Mouse (Mus musculus) midbrain, embryonic 16.5 days (tissue): Measurements from ENCODE around the gene Tbc1d22a. TPM values are rescaled to one million over a fixed set of nuclear protein-coding genes. Genes with fewer than 3 reads are reported as not detected.
"Not testable (repeated sequence)": the region's sequence is repeated elsewhere in the genome, so short reads cannot be mapped to it uniquely, and the experiment has no call there.

Experiments
- ATAC-seq: fragments of 200-750 bp; cut with Nextera tagmentation; 2 replicates; pipeline ENCODE4 v1.8.0; 2017; ENCODE audit warnings: moderate TSS enrichment
- H3K27ac ChIP-seq: fragments of 300-500 bp; sonication (generic); 2 replicates; pipeline ENCODE4 v1.5.1; 2014; ENCODE audit warnings: mild to moderate bottlenecking, low read length, mixed read lengths
- H3K27me3 ChIP-seq: fragments of 300-500 bp; sonication (generic); 2 replicates; pipeline ENCODE4 v1.6.1; 2014; ENCODE audit warnings: low read depth, low read length, mixed read lengths; ENCODE audit not compliant: control insufficient read depth, insufficient read depth
- H3K36me3 ChIP-seq: fragments of 300-500 bp; sonication (generic); 2 replicates; pipeline ENCODE4 v1.6.1; 2014; ENCODE audit warnings: mild to moderate bottlenecking, low read length, moderate library complexity, mixed read lengths; ENCODE audit not compliant: control insufficient read depth, insufficient read depth
- H3K4me1 ChIP-seq: fragments of 300-500 bp; sonication (generic); 2 replicates; pipeline ENCODE4 v1.6.1; 2014; ENCODE audit warnings: mild to moderate bottlenecking, low read length, mixed read lengths; ENCODE audit not compliant: control insufficient read depth, insufficient read depth
- H3K4me2 ChIP-seq: fragments of 300-500 bp; sonication (generic); 2 replicates; pipeline ENCODE4 v1.6.1; 2014; ENCODE audit warnings: mild to moderate bottlenecking, low read length, mixed read lengths
- H3K4me3 ChIP-seq: fragments of 300-500 bp; sonication (generic); 2 replicates; pipeline ENCODE4 v1.5.1; 2014; ENCODE audit warnings: low read depth, mild to moderate bottlenecking, low read length, moderate library complexity, mixed read lengths
- H3K9ac ChIP-seq: fragments of 300-500 bp; sonication (generic); 2 replicates; pipeline ENCODE4 v1.6.1; 2014; ENCODE audit warnings: low read depth, low read length, mixed read lengths
- H3K9me3 ChIP-seq: fragments of 300-500 bp; sonication (generic); replicated peaks from 2 replicates; pipeline ENCODE4 v1.6.1; 2014; ENCODE audit warnings: mild to moderate bottlenecking, low read length, mixed read lengths; ENCODE audit not compliant: control insufficient read depth, poor library complexity, severe bottlenecking
- WGBS: fragments of 180-500 bp; shearing (Covaris S2); extraction: QIAGEN DNeasy Blood & Tissue Kit; methylation state at CpG from one replicate; pipeline ENCODE4 v1.1.7; 2014; 5-methylcytosine and 5-hydroxymethylcytosine counted together
- polyA plus RNA-seq: library from polyadenylated mRNA; unstranded; fragments of >200 nt; fragmentation: Nextera tagmentation; extraction: Ambion mirVana; gene quantifications from 2 replicates; pipeline ENCODE4 v1.2.1, GENCODE M21; 2015

The Tbc1d22a gene
- polyA plus RNA-seq, 1 experiment from 2014 or later = 12.8 TPM

DNA sequence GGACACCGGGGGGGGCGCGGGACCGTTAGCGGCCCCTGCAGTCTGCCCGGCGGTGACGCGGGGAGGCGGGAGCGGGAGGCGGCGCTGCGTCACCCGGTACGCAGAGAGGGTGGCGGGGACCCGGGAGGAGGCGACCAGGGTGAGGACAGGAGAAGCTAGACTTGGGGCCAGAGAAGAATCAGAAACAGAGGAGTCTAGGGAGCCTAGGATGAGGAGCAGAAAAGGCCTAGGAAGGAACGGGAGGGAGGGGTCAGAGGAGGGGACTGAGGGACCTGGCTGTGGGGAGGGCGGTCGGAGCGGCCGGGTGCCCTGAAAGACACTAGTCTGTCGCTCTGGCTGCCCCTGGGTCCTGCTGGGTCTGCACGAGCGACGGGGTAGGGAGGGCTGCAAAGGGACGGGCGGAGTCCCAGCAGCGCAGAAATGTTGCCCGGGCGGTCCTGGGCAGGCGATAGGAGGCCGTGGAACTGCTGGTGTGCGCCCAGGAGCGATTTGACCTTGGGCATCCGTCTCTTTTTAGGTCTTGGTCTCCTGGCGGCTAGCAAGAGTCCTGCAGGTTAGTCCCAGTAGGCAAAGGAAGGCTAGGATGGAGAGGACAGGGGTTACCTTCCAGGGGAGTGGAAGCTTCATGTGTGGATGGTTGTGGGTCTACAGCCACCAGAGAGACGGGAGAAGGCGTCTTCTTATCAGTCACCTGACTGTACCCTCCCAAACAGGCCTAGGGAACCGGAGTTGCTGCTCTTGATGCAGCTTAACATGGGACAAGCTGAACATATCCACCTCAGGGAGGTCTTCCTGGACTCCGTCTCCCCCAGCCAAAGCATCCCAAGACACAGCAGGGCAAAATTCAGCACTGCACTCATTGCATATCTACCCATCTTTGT lies 28.3 kb upstream of the Tbc1d22a start, which contains the start of gene Cerk:
Cerk (minus strand) TSS at position 453 of the 881 bp plus-strand sequence.
- Histone ChIP-seq H3K4me3 (peak within 1 kb of the TSS; percentile 94), H3K4me1 (peaks cover 39% of the 10 kb centered on the region), H3K27me3 (no peaks in the 10 kb centered on the region), H3K4me2 (peak within 1 kb of the TSS; percentile 91), H3K9me3 (no peaks in the 10 kb centered on the region), H3K9ac (peak within 1 kb of the TSS; percentile 89), H3K36me3 (no peaks in the 10 kb centered on the region), H3K27ac (peak within 1 kb of the TSS; percentile 86)
- 1% methylated on average over 42 of the region's 43 CpGs for WGBS
- peak; percentile 76 for ATAC-seq

GRCm38 (mm10) chr15:86186686-86187085 lies 27.6 kb upstream of the Tbc1d22a start:
- ATAC-seq = no peak
- Histone ChIP-seq H3K36me3 (no peaks in the 10 kb centered on the region), H3K9ac (no peak overlapping the region), H3K4me3 (no peak overlapping the region), H3K4me2 (peak overlapping the region; percentile 91), H3K27ac (no peak overlapping the region), H3K9me3 (no peaks in the 10 kb centered on the region), H3K4me1 (peaks cover 38% of the 10 kb centered on the region), H3K27me3 (no peaks in the 10 kb centered on the region)
- 55% methylated on average over 3 of the region's 3 CpGs for WGBS

DNA sequence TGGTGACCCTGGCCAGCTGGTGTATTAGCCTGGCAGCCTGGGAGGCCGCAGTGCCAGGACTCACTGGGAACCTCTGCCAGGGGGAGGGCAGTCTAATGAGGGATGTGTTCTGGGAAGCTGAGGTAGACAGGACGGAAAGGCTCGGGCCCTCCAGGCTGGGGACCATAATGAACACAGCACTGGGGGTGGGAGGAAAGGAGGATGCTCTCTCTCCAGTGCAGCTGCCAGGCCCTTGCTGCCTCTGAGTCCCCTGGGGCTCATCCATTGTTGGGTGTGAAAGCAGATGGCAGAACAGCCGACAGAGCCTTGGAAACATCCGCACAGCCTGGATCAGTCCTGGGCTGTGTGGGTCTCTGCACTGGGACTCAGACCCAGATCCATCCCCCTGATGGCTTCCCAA lies 26.1 kb upstream of the Tbc1d22a start:
- 16% methylated on average over 5 of the region's 5 CpGs for WGBS

GRCm38 (mm10) chr15:86188746-86189470 lies 25.4 kb upstream of the Tbc1d22a start:
- ATAC-seq = no peak
- WGBS = 42% methylated on average over 10 of the region's 10 CpGs
- Histone ChIP-seq H3K27ac (no peak overlapping the region), H3K36me3 (no peaks in the 10 kb centered on the region), H3K4me2 (no peak overlapping the region), H3K27me3 (no peaks in the 10 kb centered on the region), H3K4me1 (peaks cover 23% of the 10 kb centered on the region), H3K9ac (peak overlapping the region; percentile 11; the same call in 1 of the 2 replicates), H3K4me3 (no peak overlapping the region), H3K9me3 (no peaks in the 10 kb centered on the region)

More for the DNA sequence above, 26.1 kb upstream of the Tbc1d22a start:
- Histone ChIP-seq H3K4me3 (no peak overlapping the region), H3K4me2 (no peak overlapping the region), H3K9me3 (no peaks in the 10 kb centered on the region), H3K27ac (no peak overlapping the region), H3K9ac (no peak overlapping the region), H3K4me1 (peaks cover 28% of the 10 kb centered on the region), H3K36me3 (no peaks in the 10 kb centered on the region), H3K27me3 (no peaks in the 10 kb centered on the region)
- ATAC-seq = no peak

GRCm38 (mm10) chr15:86190387-86190786 lies 23.9 kb upstream of the Tbc1d22a start:
- Histone ChIP-seq H3K9ac (no peak overlapping the region), H3K27me3 (no peaks in the 10 kb centered on the region), H3K4me2 (no peak overlapping the region), H3K36me3 (no peaks in the 10 kb centered on the region), H3K4me1 (peaks cover 14% of the 10 kb centered on the region; the same call in 1 of the 2 replicates), H3K4me3 (no peak overlapping the region), H3K27ac (no peak overlapping the region), H3K9me3 (no peaks in the 10 kb centered on the region)
- WGBS = 81% methylated on average over 3 of the region's 3 CpGs
- ATAC-seq = no peak

- H3K27me3 ChIP-seq = no peaks in the 10 kb centered on the region
- H3K27ac ChIP-seq = no peak overlapping the region
- H3K9ac ChIP-seq = no peak overlapping the region
- no peak for ATAC-seq
- 58% methylated on average over 1 of the region's 1 CpGs for WGBS
- H3K36me3 ChIP-seq = no peaks in the 10 kb centered on the region
- H3K4me2 ChIP-seq = no peak overlapping the region
- no peaks in the 10 kb centered on the region for H3K9me3 ChIP-seq
- no peak overlapping the region for H3K4me3 ChIP-seq
- peaks cover 8% of the 10 kb centered on the region; the same call in 1 of the 2 replicates for H3K4me1 ChIP-seq
Measured at GRCm38 (mm10) chr15:86191505-86191904, 22.8 kb upstream of the Tbc1d22a start.

DNA sequence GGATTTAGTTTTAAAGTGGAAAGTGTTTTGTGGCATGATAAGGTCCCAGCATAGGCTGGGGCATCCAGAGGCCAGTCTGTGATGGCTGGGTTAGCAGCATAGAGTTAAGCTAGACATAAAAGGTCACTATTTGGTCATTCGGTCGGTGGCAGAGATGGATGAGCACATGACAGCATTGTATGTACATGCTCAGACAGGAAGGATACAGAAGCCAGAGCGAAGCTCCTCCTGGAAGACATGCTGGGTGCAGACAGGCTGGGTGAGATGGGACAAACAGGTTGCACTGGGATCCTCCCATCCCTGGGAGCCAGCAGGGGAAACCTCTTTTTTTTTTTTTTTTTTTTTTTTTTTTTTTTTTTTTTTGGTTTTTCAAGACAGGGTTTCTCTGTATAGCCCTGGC lies 22.3 kb upstream of the Tbc1d22a start:
- H3K27me3 ChIP-seq = no peaks in the 10 kb centered on the region
- H3K9ac ChIP-seq = no peak overlapping the region
- no peak overlapping the region for H3K4me3 ChIP-seq
- H3K36me3 ChIP-seq = no peaks in the 10 kb centered on the region
- no peak for ATAC-seq
- no peak overlapping the region for H3K27ac ChIP-seq
- no peaks in the 10 kb centered on the region for H3K9me3 ChIP-seq
- 83% methylated on average over 3 of the region's 3 CpGs for WGBS
- H3K4me1 ChIP-seq = peaks cover 8% of the 10 kb centered on the region; the same call in 1 of the 2 replicates
- no peak overlapping the region for H3K4me2 ChIP-seq

DNA sequence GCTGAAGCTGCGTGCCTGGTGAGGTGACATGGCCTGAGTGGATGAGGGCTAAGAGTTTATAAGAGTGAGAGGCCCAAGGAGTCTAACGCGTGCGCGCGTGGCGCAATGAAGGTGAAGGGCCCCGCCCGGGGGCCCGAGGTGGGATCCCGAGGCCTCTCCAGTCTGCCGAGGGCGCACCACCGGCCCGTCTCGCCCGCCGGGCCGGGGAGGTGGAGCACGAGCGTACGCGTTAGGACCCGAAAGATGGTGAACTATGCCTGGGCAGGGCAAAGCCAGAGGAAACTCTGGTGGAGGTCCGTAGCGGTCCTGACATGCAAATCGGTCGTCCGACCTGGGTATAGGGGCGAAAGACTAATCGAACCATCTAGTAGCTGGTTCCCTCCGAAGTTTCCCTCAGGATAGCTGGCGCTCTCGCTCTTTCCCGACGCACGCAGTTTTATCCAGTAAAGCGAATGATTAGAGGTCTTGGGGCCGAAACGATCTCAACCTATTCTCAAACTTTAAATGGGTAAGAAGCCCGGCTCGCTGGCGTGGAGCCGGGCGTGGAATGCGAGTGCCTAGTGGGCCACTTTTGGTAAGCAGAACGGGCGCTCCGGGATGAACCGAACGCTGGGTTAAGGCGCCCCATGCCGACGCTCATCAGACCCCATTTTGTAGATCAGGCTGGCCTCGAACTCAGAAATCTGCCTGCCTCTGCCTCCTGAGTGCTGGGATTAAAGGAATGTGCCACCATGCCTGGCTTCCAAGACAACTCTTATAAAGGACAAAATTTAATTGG lies 19.4 kb upstream of the Tbc1d22a start:
- not testable (repeated sequence) for H3K9ac ChIP-seq, H3K27ac ChIP-seq, H3K4me1 ChIP-seq, H3K27me3 ChIP-seq, H3K36me3 ChIP-seq, H3K4me3 ChIP-seq, H3K4me2 ChIP-seq, H3K9me3 ChIP-seq
- WGBS = 82% methylated on average over 55 of the region's 55 CpGs
- ATAC-seq = peak; percentile 89
